Mouse (Mus musculus): ENCODE measurements around the gene Wdr95. TPM values are rescaled to one million over a fixed set of nuclear protein-coding genes. Genes with fewer than 3 reads are reported as not detected.

Wdr95 gene
- total RNA-seq, 2 experiments from 2014 or later: 0.62 to 2.4 TPM

Other genes starting within 250 kb of the Wdr95 start
- 1 to 10 TPM; 2.8 to 3.2 TPM for gene Medag, start 116.9 kb upstream of the Wdr95 start, total RNA-seq (2021)
- under 1 TPM; 0.30 to 0.73 TPM for gene Tex26, start 89.0 kb upstream of the Wdr95 start, total RNA-seq (2021)
- 100 to 1,000 TPM; 397 to 414 TPM for gene Hsph1, start 107.7 kb downstream of the Wdr95 start, total RNA-seq (2021)
- gene B3glct, start 149.6 kb downstream of the Wdr95 start, total RNA-seq (2021): 10 to 100 TPM; 11.6 to 11.8 TPM

All from layer of hippocampus, postnatal 36 days (tissue).